Mouse (Mus musculus) thymus, adult 2 months (tissue): ENCODE data around the gene Ccdc77.

Experiments
- CTCF ChIP-seq: fragments of 200-500 bp; IDR thresholded peaks from 2 replicates; pipeline ENCODE4 v1.5.1; 2012; ENCODE audit warnings: mild to moderate bottlenecking, control low read depth, low read length, moderate library complexity, borderline replicate concordance; ENCODE audit not compliant: control insufficient read depth, poor library complexity, insufficient read depth; ENCODE audit errors: extremely low read depth
- POLR2A ChIP-seq: fragments of 200-500 bp; IDR thresholded peaks from 2 replicates; pipeline ENCODE4 v1.6.1; 2012; ENCODE audit warnings: mild to moderate bottlenecking, low read length, control low read depth, moderate library complexity; ENCODE audit not compliant: control insufficient read depth, poor library complexity, insufficient read depth; ENCODE audit errors: extremely low read depth

GRCm38 (mm10) chr6:120320369-120320768, 43.8 kb downstream of the Ccdc77 start:
- TF ChIP-seq CTCF = no peak
- no peak for TF ChIP-seq POLR2A
